Mouse (Mus musculus): ENCODE measurements at regions not wholly inside any gene's neighbourhood (a gene's known extent, or its start where the extent isn't known, plus 50 kb on each side); places are given as distances from the start of the nearest gene placed in this dataset.

DNA sequence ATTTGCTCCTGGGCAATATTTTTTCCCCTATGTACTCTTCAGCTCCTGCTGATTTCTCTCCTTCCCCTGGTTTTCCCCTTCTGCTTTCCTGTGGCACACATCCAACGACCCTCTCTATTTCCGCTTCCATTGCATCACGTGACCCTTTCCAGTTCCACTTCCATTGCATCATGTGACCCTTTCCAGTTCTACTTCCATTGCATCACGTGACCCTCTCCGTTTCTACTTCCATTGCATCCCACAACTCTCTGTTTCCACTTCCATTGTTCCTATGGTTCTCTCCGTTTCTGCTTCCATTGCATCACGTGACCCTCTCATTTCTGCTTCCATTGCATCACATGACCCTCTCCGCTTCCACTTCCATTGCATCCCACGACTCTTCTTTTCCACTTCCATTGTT is 199.5 kb upstream of the Wdfy3 start:
- ATAC-seq (replicated peaks; ENCODE audit: low FRiP score, low TSS enrichment, poor library complexity, severe bottlenecking): no peak

DNA sequence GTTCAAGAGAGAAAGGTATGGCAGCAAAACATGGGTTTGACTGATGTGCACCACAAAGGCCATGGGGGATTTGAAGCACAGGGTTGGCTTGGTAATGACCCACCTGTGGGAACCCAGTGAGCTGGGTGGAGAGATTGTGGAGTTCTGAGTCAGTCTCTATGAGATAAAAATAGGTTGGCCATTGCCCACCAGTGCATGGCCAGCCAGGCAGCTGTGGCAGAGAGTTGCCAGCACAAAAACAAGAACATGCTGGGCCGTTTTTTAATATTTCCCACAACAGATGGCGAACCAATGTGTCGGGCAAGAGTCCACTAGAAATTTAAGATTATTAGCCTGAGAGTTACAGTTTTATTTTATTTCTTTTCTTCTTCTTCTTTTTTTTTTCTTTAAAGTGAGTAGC is 205.6 kb upstream of the Arhgap24 start:
- no peak for ATAC-seq (replicated peaks; ENCODE audit: low FRiP score, low TSS enrichment, poor library complexity, severe bottlenecking)

- ATAC-seq (replicated peaks; ENCODE audit: low FRiP score, low TSS enrichment, poor library complexity, severe bottlenecking): no peak
Measured at GRCm38 (mm10) chr5:102287131-102287530, 194.1 kb upstream of the Arhgap24 start.

DNA sequence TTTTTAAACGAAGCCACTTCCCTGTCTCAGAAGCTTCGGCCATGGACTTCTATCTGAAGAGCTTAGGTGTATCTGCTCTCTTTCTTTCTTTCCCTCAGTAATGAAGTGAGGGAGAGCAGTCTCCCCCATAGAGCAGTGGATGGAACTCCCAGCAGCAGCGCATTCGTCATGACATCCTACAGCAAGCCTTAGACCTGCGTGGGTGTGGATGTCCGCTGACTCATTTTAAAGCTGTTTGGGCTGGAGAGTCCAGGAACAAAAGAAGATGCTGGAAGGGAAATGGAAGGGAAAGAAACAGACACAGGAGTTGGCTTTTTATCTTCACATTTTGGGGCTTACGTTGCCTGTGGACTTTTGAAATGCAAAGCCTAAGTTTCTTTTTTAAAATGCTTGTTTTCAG is 190.3 kb upstream of the Arhgap24 start:
- no peak for ATAC-seq (replicated peaks; ENCODE audit: low FRiP score, low TSS enrichment, poor library complexity, severe bottlenecking)

DNA sequence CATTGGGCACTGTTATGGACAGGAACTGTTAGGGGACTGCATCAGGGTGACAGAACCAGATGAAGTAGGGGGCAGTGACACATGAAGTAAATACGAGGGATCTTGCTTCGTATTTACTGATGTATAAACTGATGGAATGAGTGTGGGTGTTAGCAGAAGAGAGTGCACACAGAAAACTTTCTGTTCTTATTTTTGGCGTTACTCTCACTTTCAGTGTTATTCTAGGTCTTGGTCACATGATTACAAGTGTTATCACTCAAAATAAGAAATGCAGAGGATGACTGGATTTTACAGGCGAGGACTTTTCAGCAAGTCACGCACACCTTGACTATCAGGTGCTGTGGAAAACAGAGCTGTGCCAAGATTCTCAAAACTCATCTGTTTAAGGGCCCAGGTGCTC is 185.6 kb upstream of the Arhgap24 start:
- ATAC-seq (replicated peaks; ENCODE audit: low FRiP score, low TSS enrichment, poor library complexity, severe bottlenecking): no peak

DNA sequence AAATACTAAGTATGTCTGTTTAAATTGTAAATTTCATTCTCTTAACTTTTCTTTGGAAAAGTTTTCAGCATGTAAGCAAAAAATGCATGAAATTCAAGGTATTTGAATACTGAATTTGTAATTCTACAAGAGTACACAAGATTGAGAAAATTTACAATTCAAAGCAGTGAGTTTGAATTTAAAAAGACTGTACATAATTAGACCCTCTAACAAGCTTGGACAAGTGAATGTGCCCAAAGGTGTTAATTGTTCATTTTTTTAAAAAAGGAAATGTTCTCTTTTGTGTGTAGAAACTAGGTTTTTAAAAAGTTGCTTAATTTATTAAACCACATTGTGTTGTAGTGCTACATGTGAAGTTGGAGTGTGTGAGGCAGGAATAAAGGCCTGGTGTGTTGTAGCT is 174.9 kb upstream of the Arhgap24 start:
- no peak for ATAC-seq (replicated peaks; ENCODE audit: low FRiP score, low TSS enrichment, poor library complexity, severe bottlenecking)

DNA sequence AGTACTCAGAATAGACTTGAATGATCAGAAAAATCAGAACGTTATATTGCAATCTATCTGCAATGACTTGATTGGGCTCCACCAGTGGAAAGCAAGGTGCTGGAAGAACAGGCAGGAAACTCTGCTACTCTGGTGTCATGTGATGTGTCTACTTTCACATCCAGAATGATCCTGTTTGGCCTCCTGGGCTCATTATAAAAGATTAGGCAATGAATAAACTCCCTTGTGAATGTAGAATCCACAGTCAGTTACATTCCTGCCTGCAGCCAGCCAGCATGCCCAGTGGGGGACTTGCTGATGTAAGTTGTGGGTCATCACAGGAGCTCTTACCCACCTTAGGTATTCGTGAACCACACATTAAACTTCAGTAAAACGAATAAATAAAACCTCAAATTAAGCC is 174.5 kb upstream of the Arhgap24 start:
- ATAC-seq (replicated peaks; ENCODE audit: low FRiP score, low TSS enrichment, poor library complexity, severe bottlenecking): no peak

- no peak for ATAC-seq (replicated peaks; ENCODE audit: low FRiP score, low TSS enrichment, poor library complexity, severe bottlenecking)
Measured at GRCm38 (mm10) chr5:102311570-102311969, 169.6 kb upstream of the Arhgap24 start.

GRCm38 (mm10) chr5:102328197-102328784 is 152.9 kb upstream of the Arhgap24 start:
- ATAC-seq (replicated peaks; ENCODE audit: low FRiP score, low TSS enrichment, poor library complexity, severe bottlenecking): no peak

GRCm38 (mm10) chr5:102333894-102334293 is 147.3 kb upstream of the Arhgap24 start:
- no peak for ATAC-seq (replicated peaks; ENCODE audit: low FRiP score, low TSS enrichment, poor library complexity, severe bottlenecking)

- ATAC-seq (replicated peaks; ENCODE audit: low FRiP score, low TSS enrichment, poor library complexity, severe bottlenecking): no peak
Measured at GRCm38 (mm10) chr5:102334442-102335197, 146.6 kb upstream of the Arhgap24 start.

DNA sequence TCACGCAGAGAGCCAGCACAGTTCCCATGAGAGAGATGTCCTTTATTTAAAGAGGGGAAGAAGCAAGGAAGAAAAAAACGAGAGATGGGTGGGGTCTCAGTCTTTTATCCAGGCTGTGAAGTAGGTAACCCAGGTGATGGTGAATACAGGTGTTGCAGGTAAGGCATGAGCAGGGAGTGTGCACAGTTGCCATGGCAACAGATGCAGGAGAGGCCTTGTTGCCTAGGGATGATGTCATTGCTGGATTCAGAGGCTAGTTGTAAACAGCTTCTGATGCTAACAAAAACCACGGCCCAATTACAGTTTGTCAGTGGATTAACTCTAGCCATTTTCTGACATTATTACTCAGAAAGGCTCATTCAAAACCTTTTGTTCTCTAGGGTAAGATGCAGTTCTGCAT is 114.7 kb upstream of the Arhgap24 start:
- ATAC-seq (replicated peaks; ENCODE audit: low FRiP score, low TSS enrichment, poor library complexity, severe bottlenecking): no peak

DNA sequence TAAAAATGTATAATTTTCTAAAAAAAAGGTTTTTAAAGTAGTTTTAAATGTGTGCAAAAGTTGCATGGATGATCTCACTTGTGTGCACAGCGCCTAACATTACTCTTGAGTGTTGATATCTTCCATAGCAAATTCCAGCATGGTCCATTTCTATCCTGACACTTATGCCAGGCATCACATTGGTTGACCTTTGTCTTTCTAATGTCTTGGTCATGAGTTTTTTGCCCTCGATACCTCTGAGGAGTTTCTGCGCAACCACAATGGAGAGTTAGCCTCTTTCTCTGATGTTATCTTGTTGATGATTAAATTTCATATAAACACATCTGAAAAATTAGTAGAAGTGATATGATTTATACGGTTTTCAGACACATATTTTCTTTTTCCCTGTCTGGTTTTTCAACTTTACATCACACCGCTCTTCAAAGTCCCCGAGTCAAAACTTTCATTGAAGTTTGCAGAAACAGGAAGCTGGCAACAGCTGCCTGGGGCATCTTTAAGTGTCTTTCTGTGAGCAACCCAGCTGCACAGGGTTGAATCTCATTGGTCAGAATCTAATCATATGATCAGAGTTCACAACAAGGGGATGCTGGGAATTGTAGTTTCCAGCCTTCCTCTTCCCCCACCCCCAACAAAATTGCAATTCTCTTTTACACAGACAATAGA is 107.8 kb upstream of the Arhgap24 start:
- ATAC-seq (replicated peaks; ENCODE audit: low FRiP score, low TSS enrichment, poor library complexity, severe bottlenecking): no peak

GRCm38 (mm10) chr5:102373972-102374755 is 107.0 kb upstream of the Arhgap24 start:
- no peak for ATAC-seq (replicated peaks; ENCODE audit: low FRiP score, low TSS enrichment, poor library complexity, severe bottlenecking)

- no peak for ATAC-seq (replicated peaks; ENCODE audit: low FRiP score, low TSS enrichment, poor library complexity, severe bottlenecking)
Measured at GRCm38 (mm10) chr5:102375339-102375738, 105.9 kb upstream of the Arhgap24 start.

DNA sequence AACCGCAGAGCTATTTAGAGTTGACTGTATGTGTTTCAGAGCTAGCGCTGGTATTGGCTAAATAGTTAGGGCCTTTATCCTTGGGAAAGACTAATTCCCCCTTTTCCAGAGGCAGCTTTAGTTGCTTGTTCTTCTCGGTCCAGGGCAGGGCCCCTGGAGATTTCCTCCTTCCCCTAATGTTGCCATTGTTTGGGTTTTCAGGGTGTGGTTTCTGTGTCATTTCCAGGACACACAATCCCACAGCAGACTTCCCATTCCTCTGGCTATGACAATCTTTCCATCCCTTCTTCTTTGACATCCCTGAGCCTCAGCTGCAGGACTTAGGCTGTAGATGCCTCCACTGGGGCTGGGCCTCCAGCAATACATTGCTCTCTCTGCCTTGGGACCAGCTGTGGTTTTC is 87.2 kb upstream of the Arhgap24 start:
- ATAC-seq (replicated peaks; ENCODE audit: low FRiP score, low TSS enrichment, poor library complexity, severe bottlenecking): no peak

DNA sequence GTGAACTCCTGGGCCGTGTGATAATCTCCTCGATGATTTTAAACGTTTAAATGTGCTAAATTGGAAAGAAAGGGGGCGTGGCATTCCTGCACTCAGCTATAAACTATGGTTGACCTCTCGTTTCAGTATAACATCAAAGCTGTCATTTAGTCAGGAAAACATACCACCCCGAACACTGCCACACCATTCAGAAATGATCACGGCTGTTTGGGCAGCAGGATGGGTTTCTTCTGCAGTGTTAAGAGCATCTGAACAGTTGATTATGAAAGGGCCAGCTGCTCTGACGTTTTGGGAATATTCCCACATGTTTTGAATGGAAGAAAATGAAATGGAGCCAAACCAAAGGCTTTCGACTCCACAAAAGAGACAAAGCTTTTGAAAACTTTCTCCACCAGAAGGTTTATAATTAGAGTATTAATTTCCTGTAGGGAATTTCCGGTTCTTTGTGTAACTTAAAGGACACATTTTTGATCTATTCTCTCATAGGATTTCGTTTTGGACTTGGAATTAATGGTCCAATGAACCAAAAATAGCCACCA is 85.5 kb upstream of the Arhgap24 start:
- ATAC-seq (replicated peaks; ENCODE audit: low FRiP score, low TSS enrichment, poor library complexity, severe bottlenecking): no peak

GRCm38 (mm10) chr5:102399006-102399405 is 82.2 kb upstream of the Arhgap24 start:
- no peak for ATAC-seq (replicated peaks; ENCODE audit: low FRiP score, low TSS enrichment, poor library complexity, severe bottlenecking)

DNA sequence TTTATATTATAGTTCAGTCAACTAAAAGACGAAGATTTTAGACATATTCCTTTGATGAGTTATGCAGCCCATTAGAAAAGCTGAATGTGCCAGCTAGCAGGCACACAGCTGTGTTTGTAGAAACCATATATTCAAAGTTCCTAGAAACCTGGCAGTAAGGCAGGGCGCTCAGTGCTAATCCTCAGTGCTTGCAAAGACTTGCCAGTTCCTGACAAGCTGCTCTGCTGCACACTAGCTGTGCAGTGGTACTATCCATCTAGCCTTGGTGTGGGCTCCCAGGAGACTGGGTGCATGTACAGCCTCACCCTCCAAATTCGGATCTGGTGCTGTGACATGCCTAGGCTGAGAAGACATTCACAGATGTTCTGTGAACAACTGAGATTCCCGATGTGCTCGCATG is 63.5 kb upstream of the Arhgap24 start:
- ATAC-seq (replicated peaks; ENCODE audit: low FRiP score, low TSS enrichment, poor library complexity, severe bottlenecking): no peak

GRCm38 (mm10) chr5:102419089-102419488 is 62.1 kb upstream of the Arhgap24 start:
- no peak for ATAC-seq (replicated peaks; ENCODE audit: low FRiP score, low TSS enrichment, poor library complexity, severe bottlenecking)

Data from megakaryocyte-erythroid progenitor cell, adult 5-6 weeks (primary cell).